Mouse (Mus musculus) right cerebral cortex, postnatal 14 days (tissue): ENCODE data around the gene Tgm2.

Source experiments
- DNase-seq: peaks from one replicate; pipeline ENCODE4 v3.0.0; 2022

The Tgm2 gene

DNA sequence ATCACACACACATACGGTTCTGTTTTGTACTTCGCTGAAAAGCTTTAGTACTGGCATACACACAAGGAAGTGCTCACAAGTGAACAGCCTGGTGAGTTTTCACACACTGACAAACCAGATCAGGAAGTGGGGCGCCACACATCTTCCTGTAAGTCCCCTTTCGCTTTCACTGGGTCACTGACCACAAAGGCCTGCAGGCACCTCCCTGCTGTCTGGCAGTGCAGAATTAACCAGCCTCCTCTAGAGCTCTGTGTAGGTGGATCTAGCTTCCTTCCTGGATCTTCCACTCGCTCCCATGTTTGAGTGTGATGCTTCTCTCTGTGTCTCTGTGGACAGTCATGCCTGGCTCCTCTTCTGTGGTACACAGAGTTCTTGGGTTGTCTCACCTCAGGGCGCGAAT lies 20.4 kb upstream of the Tgm2 start:
- DNase-seq: no peak

DNA sequence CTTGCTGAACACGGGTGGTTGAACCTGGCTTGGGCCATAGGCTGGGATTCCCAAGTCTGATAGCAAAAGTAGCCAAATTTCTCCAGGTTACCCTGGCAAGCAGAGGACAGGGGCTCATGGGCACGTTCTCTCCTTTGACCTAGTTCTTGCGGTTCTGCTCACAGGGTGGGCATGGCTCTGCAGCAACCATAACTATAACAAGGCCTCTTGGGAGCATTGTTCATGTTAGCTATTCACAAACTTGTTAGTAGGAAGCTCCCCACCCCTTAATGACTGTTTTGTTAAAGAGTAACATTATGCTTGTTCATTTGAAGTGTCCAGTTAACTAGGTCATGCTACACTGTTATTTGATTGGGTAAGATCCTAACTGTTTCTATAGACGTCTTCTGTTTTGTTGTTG lies 19.5 kb upstream of the Tgm2 start:
- DNase-seq: no peak

DNA sequence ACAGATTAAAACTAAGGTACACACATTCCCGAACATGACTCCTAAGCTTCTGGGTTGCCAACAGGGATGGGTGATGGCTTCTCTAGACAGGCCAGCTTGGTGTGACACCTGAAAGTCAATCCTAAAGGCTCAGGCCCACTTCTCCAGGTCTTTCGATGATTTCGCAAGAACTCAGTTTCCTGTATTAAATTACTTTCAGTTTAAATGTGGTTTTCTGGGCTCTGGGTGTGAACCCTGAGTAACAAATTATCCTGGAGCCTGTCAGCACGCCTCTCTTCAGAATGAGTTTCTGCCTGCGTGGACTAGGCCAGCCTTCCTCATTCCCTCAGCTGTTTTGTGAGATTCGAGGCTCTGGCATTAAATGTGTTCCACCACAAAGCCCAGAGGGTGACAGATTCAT lies 16.8 kb upstream of the Tgm2 start:
- no peak for DNase-seq

DNA sequence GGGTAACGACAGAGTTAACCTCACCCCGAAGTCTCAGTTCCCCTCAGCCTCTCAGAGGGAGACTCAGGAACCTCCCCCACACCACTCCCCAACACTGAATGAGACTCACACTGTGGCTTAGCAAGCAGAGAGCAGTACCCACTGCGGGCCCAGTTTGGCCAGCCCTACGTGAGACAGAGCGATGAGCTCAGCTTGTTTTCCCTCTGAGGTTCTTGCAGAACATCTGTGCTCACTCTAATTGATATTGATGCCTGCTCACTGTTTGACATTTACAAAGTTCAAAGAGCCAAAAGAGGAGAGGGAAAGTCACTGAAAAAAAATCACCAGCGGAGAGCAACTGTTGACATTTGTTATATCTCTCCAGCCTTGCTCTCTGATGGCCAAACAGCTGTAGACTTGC lies 15.5 kb upstream of the Tgm2 start:
- DNase-seq: no peak

DNA sequence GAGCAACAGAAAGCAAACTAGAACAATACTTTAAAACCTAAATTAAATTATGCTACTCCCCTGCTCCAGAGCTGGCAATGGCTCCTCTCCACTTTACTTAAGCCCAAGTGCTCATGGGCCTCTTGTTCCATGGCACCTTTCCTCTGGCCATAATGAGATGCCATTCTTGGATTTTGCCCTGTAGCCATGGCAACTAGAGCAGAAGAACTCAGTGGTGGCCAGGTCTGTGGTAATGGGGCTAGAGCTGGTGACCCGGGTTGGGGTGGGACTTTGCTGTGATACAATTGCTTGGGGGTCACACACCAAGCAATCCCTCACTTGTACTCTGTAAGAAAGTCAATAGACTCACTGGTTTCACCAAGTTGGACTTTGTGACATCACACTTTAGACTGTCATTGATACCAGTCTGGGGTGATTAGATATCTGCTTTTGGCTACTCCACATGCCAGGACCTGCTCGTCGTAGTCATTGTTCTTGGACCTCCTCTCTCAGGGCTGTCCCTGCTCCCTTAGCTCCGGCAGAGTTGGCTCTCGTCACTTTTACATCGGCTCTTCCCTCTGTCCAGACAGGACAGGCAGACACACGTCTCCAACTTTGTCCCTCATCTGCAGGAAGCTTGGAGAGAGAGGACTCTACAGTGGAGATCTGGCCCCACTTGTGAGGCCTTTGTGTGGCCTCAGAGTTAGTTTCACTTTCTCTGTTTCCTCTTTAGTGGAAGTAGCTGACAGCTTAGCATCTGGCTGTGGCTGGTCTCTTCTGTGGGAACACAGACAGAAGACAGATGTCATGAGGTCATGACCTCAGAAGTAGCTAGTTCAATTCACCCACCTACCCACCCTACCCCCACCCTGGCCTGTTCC lies 13.4 kb upstream of the Tgm2 start:
- no peak for DNase-seq

DNA sequence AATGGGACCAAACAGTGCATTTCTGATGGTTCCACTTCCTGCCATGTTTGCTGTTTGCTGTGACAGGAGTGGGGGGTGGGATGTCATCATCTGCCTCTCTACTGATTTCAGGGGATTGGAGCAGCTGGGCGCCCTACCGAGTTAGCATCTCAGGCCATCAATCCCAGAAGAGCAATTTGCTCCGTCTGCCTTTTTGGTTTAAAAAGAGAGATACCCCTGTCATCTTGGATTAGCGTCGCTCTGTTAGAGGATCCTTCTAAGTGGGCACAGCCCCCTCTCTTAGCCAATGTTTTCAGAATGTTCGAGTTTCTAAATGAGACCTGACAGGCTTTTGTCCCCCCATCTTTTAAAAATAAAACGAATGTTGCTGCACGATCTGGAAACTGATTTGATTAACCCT lies 11.4 kb upstream of the Tgm2 start:
- no peak for DNase-seq

DNA sequence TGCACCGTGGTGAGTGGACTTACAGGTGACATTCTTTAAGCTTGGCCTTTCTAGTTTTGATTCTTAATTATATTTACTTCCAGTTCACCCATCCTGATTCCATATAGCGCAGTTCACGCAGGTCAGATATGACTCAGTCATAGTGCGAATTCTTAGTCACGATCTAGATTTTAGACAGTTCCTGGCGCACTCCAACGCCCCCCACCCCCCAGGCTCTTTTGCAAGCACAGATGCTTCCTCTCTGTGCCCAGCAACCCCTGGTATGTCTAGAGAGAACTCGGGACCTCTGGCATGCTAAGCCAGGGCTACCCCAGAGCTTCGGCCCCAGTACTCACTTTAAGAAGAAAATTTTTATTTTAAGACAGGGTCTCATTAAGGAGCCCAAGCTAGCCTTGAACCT lies 10.3 kb upstream of the Tgm2 start:
- no peak for DNase-seq

DNA sequence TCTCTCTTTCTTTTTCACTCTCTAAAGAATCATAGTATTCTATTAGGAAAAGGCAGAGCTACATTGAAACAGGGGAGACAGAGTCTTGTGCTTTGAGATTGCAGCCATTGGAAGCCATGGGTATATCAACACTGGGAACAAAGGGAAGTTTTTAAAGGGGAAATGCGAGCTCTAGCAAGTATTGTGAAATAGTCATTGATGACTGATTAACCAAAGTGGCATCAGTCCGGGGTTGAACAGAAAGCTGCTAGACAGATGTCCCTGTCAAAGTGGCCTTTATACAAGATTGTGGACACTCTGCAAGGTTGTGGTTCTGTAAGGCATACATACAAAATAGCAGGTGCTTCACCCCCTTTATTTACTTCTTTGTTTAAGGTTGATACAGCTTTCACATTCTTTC lies 9.4 kb upstream of the Tgm2 start:
- DNase-seq: no peak

DNA sequence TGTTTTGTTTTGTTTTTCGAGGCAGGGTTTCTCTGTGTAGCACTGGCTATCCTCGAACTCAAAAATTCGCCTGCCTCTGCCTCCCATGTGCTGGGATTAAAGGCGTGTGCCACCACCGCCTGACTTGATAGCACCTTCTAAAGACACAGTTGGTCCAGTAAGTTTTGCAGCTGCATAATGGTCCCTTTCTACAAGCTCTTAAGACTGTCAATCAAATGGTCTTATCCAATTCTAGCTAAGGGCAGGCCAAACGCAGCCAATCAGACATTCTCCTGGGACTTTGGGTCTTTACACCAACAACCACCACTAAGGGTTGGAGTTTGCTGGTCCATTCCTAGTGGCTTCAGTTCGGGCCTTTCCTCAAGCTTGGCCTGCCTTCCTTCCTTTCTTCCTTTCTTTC lies 8.9 kb upstream of the Tgm2 start:
- no peak for DNase-seq

DNA sequence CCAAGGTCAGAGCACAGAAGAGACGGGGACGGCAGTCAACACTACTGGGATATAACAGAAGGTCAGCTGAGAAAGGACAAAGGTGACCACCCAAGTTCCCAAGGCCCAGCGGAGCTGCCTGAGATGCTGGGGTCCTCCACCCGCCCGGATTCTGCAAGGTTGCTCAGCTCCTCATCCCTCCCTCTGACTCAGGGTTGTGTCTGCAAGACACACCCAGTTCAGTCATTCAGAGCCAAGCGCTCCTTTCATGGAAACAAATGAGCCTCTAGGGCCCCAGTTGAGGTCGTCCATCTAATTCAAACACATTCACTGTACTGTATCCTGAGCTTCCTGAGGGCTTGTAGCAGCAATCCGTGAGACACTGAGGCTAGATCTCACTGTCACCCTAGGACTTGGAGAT lies 8.4 kb upstream of the Tgm2 start:
- no peak for DNase-seq

DNA sequence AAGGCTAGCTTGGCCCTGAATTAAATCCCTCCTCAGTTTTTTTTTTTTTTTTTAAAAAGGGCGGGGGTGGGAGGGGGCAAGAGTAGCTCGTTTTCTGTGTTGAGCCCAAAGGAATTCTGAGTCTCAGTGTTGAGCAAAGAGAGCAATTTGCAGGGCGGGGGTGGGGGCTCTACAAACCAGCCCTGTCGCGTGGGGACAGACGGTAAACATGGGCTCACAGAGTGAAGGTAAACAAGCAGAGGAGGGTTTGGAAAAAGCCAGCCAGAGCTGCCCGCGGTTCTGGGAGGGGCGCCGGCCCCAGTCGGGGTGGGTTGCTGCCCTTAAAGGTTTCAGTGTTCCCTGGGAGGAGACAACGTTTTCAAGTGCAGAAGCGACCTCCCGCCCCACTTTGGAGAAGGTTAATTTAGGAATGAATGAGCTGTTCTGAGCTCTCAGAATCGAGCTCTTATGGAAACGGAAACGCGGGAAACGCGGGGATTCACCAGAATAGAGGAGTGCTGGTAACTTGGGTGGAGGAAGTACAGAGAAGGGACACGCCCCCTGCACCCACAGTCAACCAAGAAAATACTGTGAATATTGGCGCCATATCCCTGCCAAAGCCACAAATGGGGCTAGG lies 7.6 kb upstream of the Tgm2 start:
- DNase-seq: no peak

DNA sequence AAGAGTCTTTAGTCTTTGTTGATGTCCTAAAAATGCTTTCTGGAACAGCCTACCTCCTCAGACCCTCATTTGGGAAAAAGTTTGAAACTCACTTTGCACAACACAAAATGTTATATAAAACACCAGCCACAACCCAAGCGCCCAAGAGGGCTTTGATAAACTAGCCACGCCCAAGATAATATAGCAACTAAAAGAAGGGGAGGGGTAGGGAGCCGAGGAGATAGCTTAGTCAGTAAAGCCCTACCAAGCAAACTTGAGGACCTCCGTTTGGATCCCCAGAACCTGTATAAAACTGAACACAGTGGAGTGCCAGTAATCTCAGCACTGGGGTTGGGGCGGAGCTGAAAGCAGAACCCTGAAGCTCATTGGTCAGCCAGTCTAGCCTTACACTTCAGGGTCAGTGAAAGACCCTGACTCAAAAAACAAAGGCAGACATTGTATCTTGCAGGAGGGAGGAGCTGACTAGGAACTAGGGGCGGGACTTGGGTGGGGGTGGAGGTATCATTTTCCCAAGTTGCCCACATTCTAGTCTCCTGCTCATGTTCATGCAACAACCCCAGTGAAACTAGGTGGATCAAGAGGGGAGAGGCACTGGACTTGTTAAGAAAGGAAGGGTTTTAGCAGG lies 6.6 kb upstream of the Tgm2 start:
- DNase-seq: no peak

DNA sequence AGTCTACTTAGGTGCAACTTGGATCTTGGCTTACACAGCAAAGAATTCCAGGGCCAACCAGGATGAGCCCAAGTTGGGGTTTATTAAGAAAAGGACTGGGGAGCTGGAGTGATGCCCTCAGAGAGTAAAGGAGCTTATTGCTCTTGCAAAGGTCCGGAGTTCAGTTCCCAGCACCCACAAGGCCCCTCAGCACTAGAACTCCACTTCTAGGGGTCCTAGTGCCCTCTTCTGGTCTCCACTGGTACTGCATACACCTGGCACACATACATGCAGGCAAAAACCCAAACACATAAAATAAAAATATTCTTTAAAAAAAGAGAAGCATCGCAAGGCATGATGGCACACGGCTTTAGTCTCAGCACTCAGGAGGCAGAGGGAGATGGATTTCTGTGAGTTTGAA lies 4.8 kb upstream of the Tgm2 start:
- DNase-seq: no peak

DNA sequence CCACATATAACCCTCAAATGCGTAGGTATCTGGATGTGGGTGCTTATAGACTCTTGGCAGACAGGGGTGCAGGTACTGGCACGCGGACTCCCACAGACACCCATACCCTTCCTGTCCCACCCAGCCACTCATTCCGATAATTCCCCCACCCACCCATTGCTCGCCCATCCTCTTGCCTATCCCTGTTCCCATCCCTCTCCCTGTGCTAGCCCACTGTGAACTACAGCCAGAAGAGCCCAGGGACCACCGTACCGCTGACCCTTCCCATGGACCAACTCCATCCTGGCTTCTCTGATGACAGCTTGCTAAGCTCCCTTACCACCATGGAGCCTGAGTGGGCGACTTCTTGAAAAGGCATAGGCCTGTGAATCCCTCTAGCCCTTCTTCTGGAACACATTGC lies 735 bp upstream of the Tgm2 start:
- no peak for DNase-seq

DNA sequence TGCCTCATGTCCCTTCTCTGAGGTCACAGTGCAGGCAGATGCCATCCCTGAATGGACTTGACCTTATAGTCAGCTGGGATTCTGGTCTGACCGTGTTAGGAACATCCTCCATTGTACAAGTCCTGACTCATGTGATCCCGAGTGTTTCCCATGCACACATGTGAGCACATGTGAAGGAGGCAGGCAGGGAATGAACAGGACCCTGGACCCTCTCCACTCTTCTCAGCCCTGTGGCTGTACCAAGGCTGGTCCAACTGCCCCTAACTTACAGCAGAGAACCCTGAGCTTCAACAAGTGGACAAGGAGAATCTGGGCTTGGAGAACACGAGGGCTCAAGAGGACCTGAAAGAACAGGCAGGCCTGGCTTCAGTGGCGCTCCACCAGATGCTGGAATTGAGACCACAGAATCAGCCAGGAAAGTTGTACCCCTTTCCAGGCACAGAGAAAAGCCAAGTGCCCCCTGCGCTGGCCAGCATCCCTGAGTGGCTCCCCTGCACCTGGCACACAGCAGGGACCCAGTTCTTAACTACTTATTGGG lies 639 bp downstream of the Tgm2 start:
- no peak for DNase-seq

DNA sequence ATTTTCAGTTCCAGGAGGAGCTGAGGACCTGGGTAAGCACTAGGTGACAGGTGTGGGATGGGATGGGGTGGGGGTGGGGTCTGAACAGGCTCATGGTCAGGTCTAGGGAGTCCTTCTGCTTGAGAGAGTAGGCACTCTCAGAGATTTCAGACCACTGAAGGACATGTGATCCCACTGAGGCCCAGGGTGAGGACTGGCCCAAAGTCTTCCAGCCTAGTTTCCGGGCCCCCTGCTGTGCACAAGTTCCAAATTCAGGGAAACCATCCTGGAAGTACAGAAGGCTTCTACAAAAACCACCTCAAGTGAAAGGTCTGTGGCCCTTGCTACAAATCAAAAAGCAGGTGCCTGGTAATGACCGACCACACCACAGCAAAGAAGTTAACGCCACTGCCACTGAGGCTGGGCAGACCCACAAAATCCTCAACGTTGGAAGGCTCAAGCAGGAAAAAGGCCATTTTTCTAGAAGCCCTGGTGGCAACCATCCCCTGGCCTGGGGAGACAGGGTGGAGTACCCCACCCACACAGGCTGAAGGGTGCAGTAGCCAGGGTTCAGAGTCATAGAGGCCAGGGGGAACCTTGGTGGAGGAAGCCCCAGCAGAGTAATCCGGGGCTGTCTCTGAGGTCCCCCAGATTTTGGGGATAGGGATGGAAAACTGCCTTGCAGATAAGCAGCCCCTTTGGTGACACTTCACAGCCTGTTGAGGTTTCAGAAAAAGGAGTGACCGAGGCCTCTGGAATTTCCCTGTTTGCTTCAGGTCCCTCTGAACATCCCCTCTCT lies 1.3 kb downstream of the Tgm2 start:
- no peak for DNase-seq

DNA sequence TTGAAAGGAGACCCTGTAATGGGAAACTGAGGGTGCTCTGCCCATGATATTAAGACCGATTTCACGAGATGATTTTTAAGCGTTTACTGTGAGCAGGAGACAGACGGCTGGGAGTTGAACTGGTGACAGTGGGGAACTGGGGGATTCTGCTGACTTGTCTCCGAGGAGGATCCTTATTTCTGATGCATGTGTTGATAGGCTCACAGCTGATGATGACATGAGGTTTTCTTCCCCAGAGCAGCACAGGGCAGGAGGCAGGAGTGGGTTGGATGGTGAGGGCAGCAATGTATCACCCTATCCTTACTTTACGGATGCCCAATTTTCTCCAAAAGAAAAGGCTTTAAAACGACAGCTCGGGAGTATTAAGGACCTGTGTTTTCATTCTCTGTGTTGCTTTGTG lies 2.0 kb downstream of the Tgm2 start:
- DNase-seq: no peak

DNA sequence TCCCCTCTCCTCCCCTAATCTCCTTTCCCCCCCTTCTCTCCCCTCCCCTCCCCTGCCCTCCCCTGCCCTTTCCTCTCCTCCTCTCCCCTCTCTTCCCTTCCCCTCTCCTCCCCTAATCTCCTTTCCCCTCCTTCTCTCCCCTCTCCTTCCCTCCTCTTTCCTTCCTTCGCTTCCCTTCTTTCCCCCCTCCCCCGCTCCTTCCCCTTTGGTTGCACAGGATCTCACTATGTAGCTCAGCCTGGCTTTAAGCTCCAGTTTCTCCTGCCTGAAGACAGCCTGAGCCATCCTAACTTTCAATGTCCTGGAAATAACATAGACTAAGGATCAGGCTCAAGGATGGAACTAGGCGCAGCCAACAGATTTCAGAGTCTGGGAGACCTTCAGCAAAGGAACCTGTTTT lies 2.4 kb downstream of the Tgm2 start:
- no peak for DNase-seq

DNA sequence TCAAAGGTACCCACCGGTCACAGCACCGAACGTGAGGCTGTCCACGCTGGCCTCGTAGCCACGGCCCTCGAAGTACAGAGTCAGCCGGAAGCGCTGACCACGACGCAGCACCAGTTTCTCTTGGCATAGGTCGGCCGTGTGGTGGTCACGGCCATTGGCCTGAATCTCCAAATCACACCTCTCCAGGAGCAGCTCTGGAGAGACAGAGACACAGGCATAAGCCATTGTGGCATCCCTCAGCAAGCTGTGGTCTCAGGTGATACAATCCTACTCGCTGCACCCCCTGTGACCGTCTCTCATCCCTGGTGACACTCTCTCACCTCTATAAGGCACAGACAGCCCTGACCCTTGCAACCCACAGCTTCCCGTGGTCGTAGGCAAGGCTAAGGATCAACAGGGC lies 3.3 kb downstream of the Tgm2 start:
- DNase-seq: no peak

DNA sequence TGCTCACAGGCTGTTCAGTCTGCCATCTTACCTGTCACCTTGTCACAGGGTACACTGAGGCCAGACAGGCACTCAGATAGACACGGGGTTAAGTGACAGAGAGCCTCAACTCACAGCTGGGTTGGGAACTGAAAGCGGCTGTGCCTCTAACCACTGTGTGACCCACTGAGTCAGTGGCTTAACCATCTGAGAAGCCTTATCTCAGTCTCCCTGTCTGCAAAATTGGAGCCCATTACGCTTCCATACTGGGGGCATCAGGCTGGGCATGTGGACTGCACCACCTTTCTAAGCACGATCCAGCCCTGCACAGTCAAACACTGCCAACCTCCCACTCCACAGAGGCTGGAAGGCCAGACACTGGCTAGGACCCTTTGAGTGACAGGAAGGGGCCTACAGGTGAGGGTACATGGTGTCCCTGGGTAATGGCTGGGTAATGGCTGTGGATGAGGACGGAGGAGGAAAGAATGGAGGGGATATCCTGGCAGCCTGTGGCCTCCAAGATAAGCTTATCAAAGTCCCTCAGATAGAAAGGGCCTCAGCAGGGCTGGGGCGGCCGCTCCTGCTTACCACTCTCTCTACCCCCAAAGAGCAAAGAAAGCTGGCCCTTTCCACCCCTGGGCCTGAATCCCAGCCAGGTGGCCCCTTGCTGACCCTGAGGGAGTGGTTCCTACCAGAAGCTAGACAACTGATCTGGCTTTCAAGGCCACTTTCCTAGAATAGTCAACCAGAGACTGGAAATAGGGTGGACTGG lies 4.4 kb downstream of the Tgm2 start:
- no peak for DNase-seq

DNA sequence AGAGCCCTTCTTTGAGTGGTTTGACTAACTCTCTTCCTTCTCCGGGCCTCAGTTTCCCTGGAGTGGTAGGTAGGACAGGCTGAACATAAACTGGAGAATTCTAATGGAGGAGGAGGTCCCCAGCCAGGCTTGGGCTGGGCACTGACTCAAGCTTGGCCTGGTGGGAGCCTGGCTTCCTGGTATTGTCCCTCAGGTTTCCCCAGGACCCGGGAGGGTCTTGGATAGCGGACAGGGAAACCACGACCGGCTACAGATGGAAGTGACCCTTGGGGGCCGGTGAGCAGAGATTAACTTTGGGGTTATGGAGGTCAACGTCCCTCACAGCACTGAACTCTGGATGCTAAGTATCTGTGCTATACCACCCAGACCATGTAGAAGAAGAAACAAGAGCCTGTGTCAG lies 5.0 kb downstream of the Tgm2 start:
- no peak for DNase-seq

DNA sequence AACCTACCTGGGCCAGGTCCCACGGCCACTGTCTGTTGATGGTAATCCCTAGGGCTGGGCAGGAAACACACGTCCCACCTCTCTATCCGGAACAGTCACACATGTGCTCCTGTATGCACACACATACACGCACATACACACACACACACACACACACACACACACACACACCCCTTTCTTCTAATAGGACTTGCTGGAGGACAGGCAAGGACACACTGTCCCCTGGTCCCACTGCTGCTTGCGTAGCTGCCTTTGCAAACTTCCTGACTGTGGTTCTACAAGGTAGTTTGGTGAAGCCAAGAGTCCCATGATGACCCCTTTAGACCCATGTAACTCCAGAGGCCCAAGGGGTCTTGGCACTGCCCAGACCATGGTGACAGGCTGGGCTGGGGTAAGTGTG lies 5.6 kb downstream of the Tgm2 start:
- no peak for DNase-seq

DNA sequence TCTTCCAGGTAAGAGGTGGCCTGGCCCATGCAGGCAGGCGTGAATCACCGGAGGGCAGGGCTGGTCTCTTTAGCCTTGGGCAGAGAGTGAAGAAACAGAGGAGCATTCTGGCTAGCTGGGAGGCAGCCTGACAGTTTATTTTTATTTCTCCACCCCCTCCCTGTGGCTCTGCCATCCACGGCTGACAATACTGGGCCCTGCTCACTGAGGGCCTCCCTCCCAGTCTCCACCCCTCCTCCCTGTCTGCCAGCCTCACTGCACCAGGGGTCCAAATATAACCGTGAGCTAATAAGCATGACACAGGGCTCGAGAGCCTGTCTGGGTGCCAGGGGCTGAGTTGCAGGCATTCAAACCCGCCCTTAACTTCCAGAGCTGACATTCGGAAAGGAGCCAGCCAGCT lies 6.6 kb downstream of the Tgm2 start:
- no peak for DNase-seq
